Mouse (Mus musculus) adipocyte (in vitro differentiated cells): ENCODE measurements around the gene Stx5a.

Experiments used
- DNase-seq: peaks from one replicate; pipeline ENCODE4 v3.0.0-alpha.2; 2016; ENCODE audit warnings: low spot score

The Stx5a gene

DNA sequence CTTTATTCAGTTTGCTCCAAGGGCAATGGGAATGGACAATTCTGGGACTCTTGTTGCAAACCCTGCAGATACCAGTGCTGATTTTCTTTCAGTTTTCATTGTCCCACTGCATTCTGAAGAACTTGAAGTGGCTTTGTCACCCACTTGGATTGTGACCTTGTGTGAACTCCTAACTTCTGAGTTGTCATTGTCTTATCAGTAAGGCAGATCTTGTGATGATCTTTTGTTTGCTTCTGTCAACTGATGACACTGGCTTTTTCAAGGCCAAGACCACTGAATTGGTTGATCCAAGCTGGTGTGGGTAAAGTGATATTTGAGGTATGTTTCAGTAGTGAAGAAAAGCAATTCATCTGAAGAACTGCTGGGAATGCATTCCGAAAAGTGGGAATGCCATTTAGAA is 4.2 kb downstream of the Stx5a start:
- no peak for DNase-seq

- DNase-seq = no peak
Observed at GRCm38 (mm10) chr19:8747368-8747767, 6.2 kb downstream of the Stx5a start.

DNA sequence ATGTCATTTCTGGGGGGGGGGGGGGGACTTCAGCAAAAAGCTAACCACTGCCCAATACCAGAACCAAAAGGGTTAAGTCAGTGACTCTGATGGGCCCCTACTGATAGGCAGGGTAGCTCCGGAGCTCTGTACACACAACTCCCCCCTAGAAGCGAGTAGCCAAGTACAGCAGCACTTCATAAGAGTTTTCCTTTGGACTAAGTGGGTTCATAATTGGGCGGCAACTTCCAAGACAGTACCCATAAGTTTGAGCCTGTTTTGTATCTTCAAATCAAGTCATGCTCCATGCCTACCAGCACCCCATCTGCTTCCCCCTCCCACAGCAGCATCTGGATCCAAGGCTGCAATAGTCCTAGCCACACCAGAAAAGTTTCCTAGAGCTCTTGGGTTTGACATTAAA is 14.4 kb downstream of the Stx5a start:
- no peak for DNase-seq

GRCm38 (mm10) chr19:8756635-8757387 is 15.6 kb downstream of the Stx5a start, which contains the start of gene Nxf1:
Nxf1 (plus strand) TSS chr19:8757073.
- peak; percentile 95 for DNase-seq

- no peak for DNase-seq
Observed at GRCm38 (mm10) chr19:8757471-8757998, 16.3 kb downstream of the Stx5a start.

- DNase-seq = no peak
Observed at GRCm38 (mm10) chr19:8758899-8759298, 17.7 kb downstream of the Stx5a start.

GRCm38 (mm10) chr19:8760757-8761156 is 19.5 kb downstream of the Stx5a start:
- no peak for DNase-seq

GRCm38 (mm10) chr19:8763276-8763675 is 22.1 kb downstream of the Stx5a start:
- DNase-seq = no peak

DNA sequence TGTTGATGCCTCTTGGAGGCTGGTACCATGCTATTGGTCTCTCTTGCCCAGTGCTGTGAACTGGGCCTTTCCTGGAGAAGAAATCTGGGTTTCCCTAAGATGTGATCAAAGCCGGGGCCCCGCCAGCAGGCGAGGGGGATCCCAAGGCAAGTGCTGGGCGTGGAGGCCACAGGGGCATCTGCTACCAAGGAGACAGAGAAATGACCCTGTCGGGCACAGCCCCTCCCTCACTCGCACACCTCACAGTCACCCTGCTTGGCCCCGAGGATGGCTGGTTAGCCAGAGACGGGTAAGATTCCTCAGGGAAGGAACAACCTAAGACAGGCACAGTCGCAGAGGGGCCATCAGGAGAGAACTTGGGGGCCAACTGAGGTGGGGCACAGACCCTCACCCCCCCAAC is 24.3 kb downstream of the Stx5a start:
- no peak for DNase-seq

DNA sequence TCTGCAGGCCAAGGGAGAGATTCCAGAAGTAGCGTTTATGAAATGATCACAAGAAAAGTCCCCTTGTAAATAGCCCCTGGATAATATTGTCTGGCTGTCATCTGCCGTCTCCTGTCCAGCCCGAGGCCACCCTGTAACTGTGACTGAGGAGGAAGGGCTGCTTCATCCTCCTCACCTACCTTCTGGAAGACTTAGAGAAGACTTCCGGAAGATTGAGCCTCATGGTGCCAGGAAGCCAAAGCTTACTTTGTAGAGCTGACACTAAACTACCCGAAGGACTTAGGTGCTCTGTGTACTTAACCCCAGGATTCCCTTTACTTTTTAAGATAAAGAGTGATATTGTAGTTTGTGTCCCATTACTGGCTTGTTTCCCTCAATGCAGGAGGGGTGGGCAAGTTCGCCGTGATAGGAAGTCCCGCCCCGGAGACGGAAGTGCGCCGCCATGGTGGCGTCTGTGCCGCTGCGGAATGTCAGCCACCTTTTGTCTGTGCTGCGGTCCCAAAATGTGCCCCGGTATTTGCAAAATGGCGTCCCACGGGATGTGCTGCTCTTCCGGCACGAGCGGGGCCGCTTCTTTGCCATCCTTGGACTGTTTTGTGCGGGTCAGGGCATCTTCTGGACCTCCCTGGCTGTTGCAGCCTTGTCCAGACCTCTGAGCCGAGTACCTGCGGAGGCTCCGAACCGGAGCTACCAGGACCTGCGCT is 29.5 kb downstream of the Stx5a start, which contains the start of gene Tmem223:
TSS of gene Tmem223 (plus strand) at position 430 of the 704 bp plus-strand sequence.
- no peak for DNase-seq

DNA sequence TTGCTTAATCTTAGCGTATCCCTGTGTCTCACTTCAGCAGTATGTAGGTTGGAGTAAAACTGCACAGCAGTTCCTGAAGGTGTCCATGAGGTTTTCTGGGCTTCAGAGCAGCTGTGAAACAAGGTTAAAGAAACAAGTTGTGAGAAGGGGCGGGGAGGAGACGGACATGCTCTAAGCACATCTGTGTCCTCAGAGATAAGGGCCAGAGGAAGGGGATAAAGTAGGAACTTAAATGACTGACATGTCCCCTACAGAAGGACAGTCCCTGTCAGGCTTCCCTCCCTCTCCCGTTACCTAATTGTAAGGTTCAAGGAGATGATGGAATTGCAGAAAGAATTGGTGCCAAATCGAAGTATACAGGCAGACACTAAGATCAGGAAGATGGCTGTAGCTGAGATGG is 31.8 kb downstream of the Stx5a start:
- no peak for DNase-seq

- DNase-seq = no peak
Observed at GRCm38 (mm10) chr19:8773409-8773808, 32.2 kb downstream of the Stx5a start.

GRCm38 (mm10) chr19:8774086-8774835 is 33.0 kb downstream of the Stx5a start, which contains the start of gene Tmem179b:
Tmem179b (minus strand) TSS chr19:8774467.
- DNase-seq = peak; percentile 97

GRCm38 (mm10) chr19:8774951-8775421 is 33.8 kb downstream of the Stx5a start:
- DNase-seq = no peak

DNA sequence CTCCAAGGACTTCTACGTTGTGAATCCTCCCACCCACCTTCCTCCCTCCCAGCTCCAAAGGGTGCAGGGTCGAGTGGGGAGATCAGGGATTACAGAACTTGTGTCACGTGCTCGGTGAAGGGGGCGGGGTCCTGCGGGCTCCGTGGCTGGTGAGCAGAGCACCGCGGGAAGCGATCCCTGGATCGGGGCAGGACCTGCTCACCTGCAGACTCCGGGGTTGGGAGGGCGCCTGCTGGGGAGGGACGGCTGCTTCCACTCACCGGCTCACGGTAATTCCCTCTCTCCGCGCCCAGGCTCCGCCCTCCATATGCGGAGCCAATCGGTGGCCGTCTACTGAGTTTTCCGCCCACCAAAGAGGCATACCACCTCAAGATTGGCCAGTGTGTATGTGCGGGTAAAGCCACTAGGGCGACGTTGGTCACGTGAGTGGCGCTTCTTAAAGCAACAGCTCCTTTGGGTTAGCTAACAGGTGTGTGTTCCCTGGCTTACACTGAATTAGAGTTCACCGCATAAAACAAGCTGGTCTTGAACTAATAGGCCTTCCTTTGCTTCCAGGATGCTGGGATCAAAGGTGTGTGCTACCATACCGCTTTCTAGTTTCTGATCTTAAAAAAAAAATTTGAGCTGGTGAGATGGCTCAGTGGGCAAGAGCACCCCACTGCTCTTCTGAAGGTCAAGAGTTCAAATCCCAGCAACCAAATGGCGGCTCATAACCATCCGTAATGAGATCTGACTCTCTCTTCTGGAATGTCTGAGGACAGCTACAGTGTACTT is 45.0 kb downstream of the Stx5a start, which contains the start of gene Taf6l:
TSS of gene Taf6l (minus strand) at position 410 of the 774 bp plus-strand sequence.
- peak; percentile 97 for DNase-seq

GRCm38 (mm10) chr19:8788521-8788920 is 47.3 kb downstream of the Stx5a start:
- no peak for DNase-seq

GRCm38 (mm10) chr19:8789171-8789570 is 48.0 kb downstream of the Stx5a start:
- DNase-seq = no peak

DNA sequence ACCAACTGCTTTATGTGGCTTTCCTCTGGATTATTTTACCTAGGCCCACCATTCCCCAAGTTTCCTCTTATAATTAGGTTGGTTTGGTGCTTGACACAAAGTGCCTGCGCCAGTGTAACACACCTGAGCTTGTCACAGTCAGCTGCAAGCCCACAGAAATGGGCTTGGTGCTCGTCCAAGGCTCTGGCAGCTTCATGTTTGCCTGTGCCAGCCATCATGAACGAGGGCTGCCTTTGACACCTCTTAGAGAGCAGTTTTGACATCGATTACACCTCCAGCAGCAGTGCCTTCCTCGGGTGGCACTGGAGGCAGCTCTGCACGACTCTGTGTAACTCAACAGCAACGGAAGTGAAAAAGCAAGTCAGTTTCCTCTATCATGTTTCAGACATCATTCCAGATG is 49.0 kb downstream of the Stx5a start:
- no peak for DNase-seq

DNA sequence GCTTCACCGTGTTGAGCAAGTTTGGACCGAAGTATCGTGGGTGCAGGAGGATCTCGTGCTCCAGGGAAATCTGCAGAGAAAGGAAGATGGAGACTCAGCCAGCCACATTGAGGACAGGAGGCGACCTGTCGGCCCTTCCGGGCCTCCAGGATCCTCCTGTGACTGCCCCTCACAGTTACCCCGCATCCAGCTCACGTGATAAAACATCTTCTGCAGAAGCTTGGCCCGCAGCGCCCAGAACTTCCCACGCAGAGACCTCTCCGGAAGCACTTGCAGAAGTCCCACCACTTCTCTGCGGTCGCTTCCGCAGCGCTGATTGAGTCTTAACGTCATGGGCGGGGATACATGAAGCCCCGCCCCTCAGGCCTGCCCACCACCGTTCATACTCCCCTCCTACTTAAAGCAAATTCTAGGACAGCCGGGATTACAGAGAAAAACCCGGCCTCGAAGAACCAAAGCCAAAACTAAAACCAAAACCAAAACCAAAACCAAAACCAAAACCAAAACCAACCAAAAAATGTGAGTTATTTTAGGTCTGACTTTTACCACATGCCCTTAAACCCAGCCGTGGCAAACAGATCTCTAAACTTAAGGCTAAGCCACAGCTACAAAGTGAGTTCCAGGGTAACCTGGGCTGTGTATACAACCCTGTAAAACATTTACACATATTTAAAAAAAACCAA is 57.2 kb downstream of the Stx5a start, which contains the start of gene Polr2g:
TSS of gene Polr2g (minus strand) at position 314 of the 683 bp plus-strand sequence.
- DNase-seq = peak; percentile 97

- peak; percentile 31 for DNase-seq
Observed at GRCm38 (mm10) chr19:8798947-8799315, 57.7 kb downstream of the Stx5a start.
